Mouse (Mus musculus) ES-Bruce4 (cell line): ENCODE measurements around the gene Herc3. TPM values are rescaled to one million over a fixed set of nuclear protein-coding genes. Genes with fewer than 3 reads are reported as not detected.

Experiments used
- H3K27ac ChIP-seq: 2 replicates; pipeline ENCODE4 v1.5.1; 2012; ENCODE audit warnings: low read length, inconsistent platforms; ENCODE audit not compliant: insufficient read depth
- H3K27me3 ChIP-seq: 2 replicates; pipeline ENCODE4 v1.6.1; 2012; ENCODE audit warnings: mild to moderate bottlenecking, low read length, inconsistent platforms; ENCODE audit not compliant: control insufficient read depth, poor library complexity, insufficient read depth, severe bottlenecking
- H3K36me3 ChIP-seq: 2 replicates; pipeline ENCODE4 v1.6.1; 2012; ENCODE audit warnings: inconsistent platforms, mild to moderate bottlenecking, low read length, moderate library complexity; ENCODE audit not compliant: control insufficient read depth, poor library complexity, insufficient read depth, severe bottlenecking
- H3K4me1 ChIP-seq: one replicate; pipeline ENCODE4 v1.8.1; 2011; ENCODE audit warnings: low read length; ENCODE audit not compliant: control insufficient read depth, insufficient read depth
- H3K4me3 ChIP-seq: 2 replicates; pipeline ENCODE4 v1.5.1; 2011; ENCODE audit warnings: low read depth, mild to moderate bottlenecking, low read length
- H3K9ac ChIP-seq: 2 replicates; pipeline ENCODE4 v1.6.1; 2012; ENCODE audit warnings: low read depth, mild to moderate bottlenecking, inconsistent platforms; ENCODE audit not compliant: poor library complexity, severe bottlenecking
- H3K9me3 ChIP-seq: replicated peaks from 2 replicates; pipeline ENCODE4 v1.6.1; 2012; ENCODE audit warnings: mild to moderate bottlenecking, low read length, inconsistent platforms; ENCODE audit not compliant: control insufficient read depth, poor library complexity, insufficient read depth, severe bottlenecking
- CTCF ChIP-seq: IDR thresholded peaks from one replicate; pipeline ENCODE4 v1.8.1; 2011; ENCODE audit warnings: low read depth, low read length
- EP300 ChIP-seq: IDR thresholded peaks from 2 replicates; pipeline ENCODE4 v1.6.1; 2011; ENCODE audit warnings: low read depth, low read length; ENCODE audit not compliant: insufficient read depth
- POLR2A ChIP-seq: IDR thresholded peaks from one replicate; pipeline ENCODE4 v1.8.1; 2011; ENCODE audit warnings: low read length; ENCODE audit not compliant: insufficient read depth
- polyA plus RNA-seq: library from polyadenylated mRNA; stranded (reverse); fragments of >200 nt; gene quantifications from 2 replicates; pipeline ENCODE4 v1.2.4, GENCODE M21; 2011; ENCODE audit warnings: low read depth; ENCODE audit not compliant: missing spikeins, insufficient read depth, insufficient read length

Herc3 gene
- polyA plus RNA-seq, 1 experiment: 34.5 TPM

DNA sequence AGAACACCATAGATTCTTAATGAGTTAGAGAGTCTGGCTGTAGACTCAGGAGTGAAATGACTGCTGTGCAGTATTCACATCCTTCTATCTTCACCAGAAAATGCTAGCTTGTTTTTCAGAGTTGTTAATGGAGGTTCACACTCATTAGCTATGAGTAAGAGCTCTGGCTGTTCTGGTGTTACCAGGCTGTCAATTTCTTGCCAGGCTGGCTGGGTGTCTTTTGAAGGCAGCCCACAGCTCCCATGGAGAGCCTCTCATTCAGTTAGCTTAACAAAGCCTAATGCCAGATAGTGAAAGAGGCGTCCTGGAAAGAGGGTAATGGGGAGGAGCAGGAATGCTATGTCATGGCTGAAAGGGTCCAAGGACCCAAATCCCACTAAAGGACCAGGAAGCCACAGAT is 6.7 kb downstream of the Herc3 start:
- Histone ChIP-seq H3K36me3 (no peaks in the 10 kb centered on the region), H3K27me3 (no peaks in the 10 kb centered on the region; the same call in 1 of the 2 replicates), H3K27ac (no peak overlapping the region), H3K9ac (no peak overlapping the region), H3K9me3 (no peaks in the 10 kb centered on the region), H3K4me3 (no peak overlapping the region), H3K4me1 (no peaks in the 10 kb centered on the region)
- TF ChIP-seq POLR2A: no peak

DNA sequence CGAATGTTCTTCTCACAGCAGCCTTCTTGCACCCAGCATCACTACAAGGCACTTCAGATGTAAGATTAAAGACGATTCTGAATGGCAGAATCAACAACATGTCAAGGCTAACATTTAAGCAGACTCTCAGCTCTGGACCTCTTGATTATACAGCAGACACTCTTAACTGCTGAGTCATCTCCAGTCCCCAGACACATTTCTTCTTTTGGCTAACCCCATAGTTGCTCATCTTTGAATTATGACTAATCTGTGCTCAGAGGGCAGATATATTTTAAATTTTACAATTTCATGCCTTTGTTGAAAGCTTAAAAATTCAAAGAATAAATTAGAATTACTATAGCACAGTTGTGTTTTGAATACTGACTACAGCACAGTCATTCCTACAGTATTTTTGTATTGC is 9.9 kb downstream of the Herc3 start:
- Histone ChIP-seq H3K27ac (no peak overlapping the region), H3K4me3 (no peak overlapping the region), H3K4me1 (no peaks in the 10 kb centered on the region), H3K27me3 (no peaks in the 10 kb centered on the region), H3K9ac (no peak overlapping the region), H3K9me3 (no peaks in the 10 kb centered on the region), H3K36me3 (no peaks in the 10 kb centered on the region)
- TF ChIP-seq POLR2A (no peak), EP300 (no peak), CTCF (no peak)

DNA sequence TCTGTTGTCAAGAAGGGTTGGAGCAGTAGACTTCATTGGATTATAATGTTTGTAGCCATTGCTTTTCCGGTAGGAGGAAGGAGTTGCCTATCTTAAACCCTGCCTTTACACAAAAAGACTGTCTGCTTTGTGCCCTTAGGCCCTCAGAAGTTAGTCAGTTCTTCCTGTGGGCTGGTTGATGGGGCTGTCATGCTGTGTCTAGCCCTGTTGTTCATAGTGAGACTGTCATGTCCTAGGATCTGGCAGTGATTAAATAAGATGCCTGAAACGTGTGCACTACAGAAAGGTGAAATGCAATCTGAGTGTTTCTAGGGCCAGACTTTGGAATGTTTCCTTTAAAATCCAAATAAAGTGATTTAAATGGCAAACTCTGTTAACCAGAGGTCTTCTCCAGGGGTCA is 10.9 kb downstream of the Herc3 start:
- Histone ChIP-seq H3K9me3 (no peaks in the 10 kb centered on the region), H3K4me3 (no peak overlapping the region), H3K27me3 (no peaks in the 10 kb centered on the region), H3K36me3 (no peaks in the 10 kb centered on the region), H3K4me1 (no peaks in the 10 kb centered on the region), H3K9ac (no peak overlapping the region), H3K27ac (no peak overlapping the region)
- TF ChIP-seq POLR2A (no peak), CTCF (no peak), EP300 (no peak)

DNA sequence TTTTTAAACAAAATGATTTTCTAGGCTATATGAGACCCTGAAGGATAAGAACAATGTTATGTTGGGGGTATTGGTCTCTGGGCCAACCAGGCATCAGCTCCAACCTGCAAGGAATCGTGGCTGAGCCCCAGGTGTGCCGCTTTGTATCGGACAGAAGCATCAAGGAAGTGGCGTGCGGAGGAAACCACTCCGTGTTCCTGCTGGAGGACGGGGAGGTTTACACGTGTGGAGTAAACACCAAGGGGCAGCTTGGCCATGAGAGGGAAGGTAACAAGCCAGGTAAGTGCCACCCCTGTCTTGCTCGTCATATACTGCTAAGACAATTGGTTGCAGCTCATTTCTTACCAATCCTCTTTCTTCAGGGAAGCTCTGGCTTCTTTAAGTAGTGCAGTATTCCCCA is 12.3 kb downstream of the Herc3 start:
- H3K36me3 ChIP-seq: no peaks in the 10 kb centered on the region
- H3K4me1 ChIP-seq: no peaks in the 10 kb centered on the region
- TF ChIP-seq EP300: no peak
- TF ChIP-seq POLR2A: no peak
- no peak for TF ChIP-seq CTCF
- H3K9me3 ChIP-seq: no peaks in the 10 kb centered on the region
- H3K4me3 ChIP-seq: no peak overlapping the region
- H3K27ac ChIP-seq: no peak overlapping the region
- H3K27me3 ChIP-seq: no peaks in the 10 kb centered on the region
- no peak overlapping the region for H3K9ac ChIP-seq

DNA sequence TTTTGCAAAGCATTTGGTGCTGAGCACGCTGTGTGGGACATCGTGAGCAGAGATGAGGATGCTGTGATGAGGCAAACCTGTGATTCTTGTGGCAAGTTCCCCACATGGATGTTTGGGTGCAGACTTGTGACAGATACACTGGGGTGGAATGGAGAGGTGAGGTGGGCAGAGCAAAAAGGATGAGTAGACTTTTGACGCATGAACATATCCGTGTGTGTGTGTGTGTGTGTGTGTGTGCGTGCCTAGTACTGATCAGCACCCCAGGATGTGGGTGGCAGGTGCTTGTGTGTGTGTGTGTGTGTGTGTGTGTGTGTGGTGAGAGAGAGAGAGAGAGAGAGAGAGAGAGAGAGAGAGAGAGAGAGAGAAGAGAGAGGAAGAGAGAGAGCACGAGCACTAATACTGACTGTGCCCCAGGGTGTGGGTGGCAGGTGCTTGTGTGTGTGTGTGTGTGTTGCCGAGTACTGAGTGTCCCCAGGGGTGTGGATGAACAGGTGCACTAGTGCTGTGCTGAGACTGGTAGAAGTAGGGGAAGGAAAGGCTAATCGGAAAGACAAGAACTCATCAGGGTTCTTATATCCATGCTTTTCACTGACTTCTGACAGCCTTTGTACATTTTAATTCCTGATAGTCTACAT is 13.0 kb downstream of the Herc3 start:
- no peak overlapping the region for H3K27ac ChIP-seq
- no peak for TF ChIP-seq CTCF
- TF ChIP-seq POLR2A: no peak
- TF ChIP-seq EP300: no peak
- no peak overlapping the region for H3K4me3 ChIP-seq
- no peaks in the 10 kb centered on the region for H3K9me3 ChIP-seq
- H3K4me1 ChIP-seq: no peaks in the 10 kb centered on the region
- H3K9ac ChIP-seq: no peak overlapping the region
- no peaks in the 10 kb centered on the region for H3K27me3 ChIP-seq
- no peaks in the 10 kb centered on the region for H3K36me3 ChIP-seq

DNA sequence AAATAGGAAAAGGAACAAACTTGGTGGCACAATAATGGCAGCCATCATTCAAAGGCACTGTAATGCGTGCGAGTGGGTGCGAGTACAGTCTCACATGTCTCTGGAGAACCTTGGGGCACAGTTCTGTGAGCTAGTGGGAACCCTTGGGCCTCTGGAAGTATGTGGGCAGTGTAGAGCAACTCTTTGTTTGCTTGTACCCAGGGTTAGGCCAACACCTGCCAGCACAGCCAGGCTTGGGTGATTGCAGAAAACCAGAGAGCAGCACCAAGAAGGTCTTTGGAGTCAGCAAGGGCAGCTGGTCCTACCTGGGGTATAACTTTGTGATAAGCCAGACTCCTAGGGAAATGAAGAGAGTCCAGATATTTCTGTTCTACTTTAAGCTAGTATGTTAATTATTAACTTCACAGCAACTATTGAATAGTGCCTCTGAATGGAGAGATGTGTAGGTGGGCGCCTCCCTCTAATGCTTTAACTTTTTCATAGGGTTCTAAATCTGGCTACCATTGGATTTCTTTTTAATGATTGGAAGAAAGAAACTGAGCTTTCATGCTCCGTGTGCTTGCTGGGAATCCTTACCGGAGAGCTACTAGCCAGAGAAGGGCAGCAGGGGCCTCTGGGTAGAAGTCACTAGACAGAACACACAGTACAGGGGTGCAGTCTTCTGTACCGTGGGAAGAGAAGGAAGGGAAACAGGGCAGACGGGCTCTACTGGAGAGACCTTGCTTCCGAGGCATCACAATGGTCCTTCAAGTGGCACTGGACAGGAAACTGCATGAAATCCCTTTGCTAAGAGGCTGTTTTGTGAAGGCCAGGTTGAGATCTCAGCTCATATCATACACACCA is 15.8 kb downstream of the Herc3 start:
- Histone ChIP-seq H3K27me3 (no peaks in the 10 kb centered on the region), H3K27ac (no peak overlapping the region), H3K4me3 (no peak overlapping the region), H3K9me3 (no peaks in the 10 kb centered on the region), H3K36me3 (no peaks in the 10 kb centered on the region), H3K9ac (no peak overlapping the region), H3K4me1 (no peaks in the 10 kb centered on the region)
- no peak for TF ChIP-seq CTCF
- no peak for TF ChIP-seq POLR2A
- TF ChIP-seq EP300: no peak
